Mouse (Mus musculus) kidney, embryonic 14.5 days (tissue): ENCODE measurements around the gene Erp29. TPM values are rescaled to one million over a fixed set of nuclear protein-coding genes. Genes with fewer than 3 reads are reported as not detected.

Experiments used
- ATAC-seq: fragments of 200-750 bp; cut with Nextera tagmentation; 2 replicates; pipeline ENCODE4 v1.8.0; 2017; ENCODE audit warnings: moderate number of reproducible peaks, mild to moderate bottlenecking, moderate TSS enrichment, moderate library complexity; ENCODE audit not compliant: low FRiP score, low TSS enrichment
- H3K27ac ChIP-seq: fragments of 300-500 bp; sonication (generic); 2 replicates; pipeline ENCODE4 v1.5.1; 2014; ENCODE audit warnings: low read depth, mild to moderate bottlenecking, low read length, moderate library complexity, mixed read lengths
- H3K27me3 ChIP-seq: fragments of 300-500 bp; sonication (generic); 2 replicates; pipeline ENCODE4 v1.6.1; 2014; ENCODE audit warnings: mild to moderate bottlenecking, low read length; ENCODE audit not compliant: control insufficient read depth, insufficient read depth
- H3K36me3 ChIP-seq: fragments of 300-500 bp; sonication (generic); 2 replicates; pipeline ENCODE4 v1.6.1; 2014; ENCODE audit warnings: low read length, mixed read lengths; ENCODE audit not compliant: control insufficient read depth, insufficient read depth
- H3K4me1 ChIP-seq: fragments of 300-500 bp; sonication (generic); 2 replicates; pipeline ENCODE4 v1.6.1; 2014; ENCODE audit warnings: low read length, mixed read lengths; ENCODE audit not compliant: control insufficient read depth, insufficient read depth
- H3K4me2 ChIP-seq: fragments of 300-500 bp; sonication (generic); replicated peaks from 2 replicates; pipeline ENCODE4 v1.6.1; 2014; ENCODE audit warnings: low read depth, mild to moderate bottlenecking, low read length
- H3K4me3 ChIP-seq: fragments of 300-500 bp; sonication (generic); 2 replicates; pipeline ENCODE4 v1.5.1; 2014; ENCODE audit warnings: mild to moderate bottlenecking, low read length
- H3K9ac ChIP-seq: fragments of 300-500 bp; sonication (generic); 2 replicates; pipeline ENCODE4 v1.6.1; 2014; ENCODE audit warnings: low read depth, mild to moderate bottlenecking, low read length, moderate library complexity
- H3K9me3 ChIP-seq: fragments of 300-500 bp; sonication (generic); 2 replicates; pipeline ENCODE4 v1.6.1; 2016; ENCODE audit warnings: low read length; ENCODE audit not compliant: control insufficient read depth
- WGBS: fragments of 180-500 bp; shearing (Covaris S2); extraction: QIAGEN DNeasy Blood & Tissue Kit; methylation state at CpG from one replicate; pipeline ENCODE4 v1.1.7; 2014; 5-methylcytosine and 5-hydroxymethylcytosine counted together
- polyA plus RNA-seq: library from polyadenylated mRNA; unstranded; fragments of >200 nt; fragmentation: Nextera tagmentation; extraction: Ambion mirVana; gene quantifications from 2 replicates; pipeline ENCODE4 v1.2.1, GENCODE M21; 2014

Gene Erp29
- polyA plus RNA-seq, 1 experiment from 2014 or later = 136 TPM

GRCm38 (mm10) chr5:121389106-121389505, 63.2 kb downstream of the Erp29 start:
- H3K4me3 ChIP-seq = no peak overlapping the region
- H3K9me3 ChIP-seq = no peaks in the 10 kb centered on the region
- no peak overlapping the region for H3K27ac ChIP-seq
- H3K27me3 ChIP-seq = no peaks in the 10 kb centered on the region
- ATAC-seq = no peak
- no peaks in the 10 kb centered on the region for H3K36me3 ChIP-seq
- no peak overlapping the region for H3K9ac ChIP-seq
- 66% methylated on average over 7 of the region's 7 CpGs for WGBS
- no peak overlapping the region for H3K4me2 ChIP-seq
- no peaks in the 10 kb centered on the region for H3K4me1 ChIP-seq

GRCm38 (mm10) chr5:121387126-121387525, 65.2 kb downstream of the Erp29 start:
- H3K27me3 ChIP-seq = no peaks in the 10 kb centered on the region
- no peak overlapping the region for H3K4me2 ChIP-seq
- H3K9me3 ChIP-seq = no peaks in the 10 kb centered on the region
- H3K36me3 ChIP-seq = peaks cover 6% of the 10 kb centered on the region; the same call in 1 of the 2 replicates
- H3K9ac ChIP-seq = 0 out of 2 replicates have a peak overlapping the region, but pooled peaks have one; percentile 2
- no peak overlapping the region for H3K27ac ChIP-seq
- WGBS = 64% methylated on average over 4 of the region's 4 CpGs
- no peaks in the 10 kb centered on the region for H3K4me1 ChIP-seq
- no peak overlapping the region for H3K4me3 ChIP-seq
- no peak for ATAC-seq

GRCm38 (mm10) chr5:121386120-121386909, 66.0 kb downstream of the Erp29 start:
- no peak for ATAC-seq
- Histone ChIP-seq H3K4me2 (peak overlapping the region; percentile 68), H3K4me1 (no peaks in the 10 kb centered on the region), H3K36me3 (peaks cover 10% of the 10 kb centered on the region), H3K9me3 (no peaks in the 10 kb centered on the region), H3K27me3 (no peaks in the 10 kb centered on the region), H3K9ac (peak overlapping the region; percentile 37; the same call in 1 of the 2 replicates), H3K4me3 (peak overlapping the region; percentile 80), H3K27ac (no peak overlapping the region)
- WGBS = 38% methylated on average over 22 of the region's 22 CpGs

- 0 out of 2 replicates have a peak, but pooled peaks cover 2% of the 10 kb centered on the region for H3K9me3 ChIP-seq
- no peaks in the 10 kb centered on the region for H3K27me3 ChIP-seq
- peak within 1 kb of the TSS; percentile 76 for H3K9ac ChIP-seq
- peaks cover 14% of the 10 kb centered on the region for H3K36me3 ChIP-seq
- H3K27ac ChIP-seq = peak within 1 kb of the TSS; percentile 48; the same call in 1 of the 2 replicates
- peak; percentile 97 for ATAC-seq
- WGBS = under 1% methylated on average over 37 of the region's 45 CpGs
- H3K4me3 ChIP-seq = peak within 1 kb of the TSS; percentile 80
- no peaks in the 10 kb centered on the region for H3K4me1 ChIP-seq
- peak within 1 kb of the TSS; percentile 68 for H3K4me2 ChIP-seq
Measured at GRCm38 (mm10) chr5:121385461-121386119, 66.7 kb downstream of the Erp29 start, which contains the start of gene Trafd1. TSS of gene Trafd1 (minus strand) at chr5:121385632.

GRCm38 (mm10) chr5:121384757-121385460, 67.4 kb downstream of the Erp29 start:
- Histone ChIP-seq H3K36me3 (peaks cover 16% of the 10 kb centered on the region), H3K9ac (peak overlapping the region; percentile 76), H3K4me3 (peak overlapping the region; percentile 80), H3K4me2 (peak overlapping the region; percentile 68), H3K4me1 (no peaks in the 10 kb centered on the region), H3K27ac (peak overlapping the region; percentile 48; the same call in 1 of the 2 replicates), H3K9me3 (0 out of 2 replicates have a peak, but pooled peaks cover 2% of the 10 kb centered on the region), H3K27me3 (no peaks in the 10 kb centered on the region)
- peak; percentile 74 for ATAC-seq
- WGBS = 3% methylated on average over 38 of the region's 47 CpGs

GRCm38 (mm10) chr5:121383857-121384756, 68.2 kb downstream of the Erp29 start:
- H3K27me3 ChIP-seq = no peaks in the 10 kb centered on the region
- no peak overlapping the region for H3K27ac ChIP-seq
- peak overlapping the region; percentile 76; the same call in 1 of the 2 replicates for H3K9ac ChIP-seq
- WGBS = 53% methylated on average over 10 of the region's 10 CpGs
- H3K4me1 ChIP-seq = no peaks in the 10 kb centered on the region
- H3K4me3 ChIP-seq = peak overlapping the region; percentile 80; the same call in 1 of the 2 replicates
- 0 out of 2 replicates have a peak, but pooled peaks cover 2% of the 10 kb centered on the region for H3K9me3 ChIP-seq
- no peak for ATAC-seq
- peaks cover 23% of the 10 kb centered on the region for H3K36me3 ChIP-seq
- H3K4me2 ChIP-seq = peak overlapping the region; percentile 68

- no peak overlapping the region for H3K9ac ChIP-seq
- no peak overlapping the region for H3K27ac ChIP-seq
- no peak overlapping the region for H3K4me3 ChIP-seq
- H3K4me2 ChIP-seq = no peak overlapping the region
- 99% methylated on average over 2 of the region's 2 CpGs for WGBS
- H3K4me1 ChIP-seq = no peaks in the 10 kb centered on the region
- ATAC-seq = no peak
- H3K36me3 ChIP-seq = peaks cover 51% of the 10 kb centered on the region
- 0 out of 2 replicates have a peak, but pooled peaks cover 2% of the 10 kb centered on the region for H3K9me3 ChIP-seq
- no peaks in the 10 kb centered on the region for H3K27me3 ChIP-seq
Measured at GRCm38 (mm10) chr5:121380692-121381091, 71.6 kb downstream of the Erp29 start.

GRCm38 (mm10) chr5:121378678-121379256, 73.5 kb downstream of the Erp29 start:
- Histone ChIP-seq H3K27ac (no peak overlapping the region), H3K4me2 (no peak overlapping the region), H3K9me3 (0 out of 2 replicates have a peak, but pooled peaks cover 2% of the 10 kb centered on the region), H3K27me3 (no peaks in the 10 kb centered on the region), H3K36me3 (peaks cover 67% of the 10 kb centered on the region), H3K4me1 (no peaks in the 10 kb centered on the region), H3K9ac (no peak overlapping the region), H3K4me3 (no peak overlapping the region)
- WGBS = 91% methylated on average over 13 of the region's 13 CpGs
- no peak for ATAC-seq
